Mouse (Mus musculus): ENCODE results near the gene Smyd5.

- TF ChIP-seq POLR2A (IDR thresholded peaks at IDR 0.05; ENCODE audit: low read depth, low read length) (no peak), CTCF (IDR thresholded peaks at IDR 0.05; ENCODE audit: extremely low read depth, insufficient read length, insufficient replicate concordance, low read depth, low read length) (no peak)
Measured at GRCm38 (mm10) chr6:85475581-85475980, 43.8 kb downstream of the Smyd5 start.

All from small intestine, adult 2 months (tissue).